ENCODE assay signal across 8 mouse cellular contexts in genomic region chr8:94913061-94913660, GRCm38 (mm10). TPM values are rescaled to one million over a fixed set of nuclear protein-coding genes. Genes with fewer than 3 reads are reported as not detected.
DNase-seq lines count a peak whose midpoint lies in the region; ATAC-seq lines count a peak whose summit lies in the region.

No protein-coding gene starts in this region.

- peaks cover 56% of the 10 kb centered on the region for H3K4me1 ChIP-seq in forebrain, embryonic 10.5 days
- H3K4me1 ChIP-seq in hindbrain, embryonic 12.5 days: peaks cover 49% of the 10 kb centered on the region

- peaks cover 63% of the 10 kb centered on the region for H3K27me3 ChIP-seq in forebrain, embryonic 10.5 days (ENCODE audit: poor library complexity, severe bottlenecking)
- peaks cover 48% of the 10 kb centered on the region for H3K27me3 ChIP-seq in hindbrain, embryonic 12.5 days

- H3K4me3 ChIP-seq in forebrain, embryonic 10.5 days: peak overlapping the region; percentile 61
- H3K4me3 ChIP-seq in hindbrain, embryonic 12.5 days: peak overlapping the region; percentile 44

- no peaks in the 10 kb centered on the region for H3K9me3 ChIP-seq in forebrain, embryonic 10.5 days
- H3K9me3 ChIP-seq in hindbrain, embryonic 12.5 days (replicated peaks): no peaks in the 10 kb centered on the region

- peak; percentile 72 for ATAC-seq in hindbrain, embryonic 12.5 days (ENCODE audit: low FRiP score)

- H3K36me3 ChIP-seq in forebrain, embryonic 10.5 days (replicated peaks): peaks cover 32% of the 10 kb centered on the region
- no peaks in the 10 kb centered on the region for H3K36me3 ChIP-seq in hindbrain, embryonic 12.5 days

- DNase-seq in B cell, adult 2 months: peak; percentile 21 to 29
- DNase-seq in WW6 (ENCODE audit: low read depth, low spot score) (peak; percentile 81), adipocyte (ENCODE audit: low spot score) (no peak)
- DNase-seq in forebrain, embryonic 10.5 days (ENCODE audit: extremely low spot score, low spot score): peak; percentile 80
- peak; percentile 15 to 65 for DNase-seq in left cerebral cortex, postnatal 10 days (ENCODE audit: extremely low spot score in 1 of 2, low spot score in 2 of 2)
- peak; percentile 71 for DNase-seq in lung, postnatal 25 days (ENCODE audit: low spot score)
- DNase-seq in right cerebral cortex, postnatal 14 days: peak; percentile 59

- 3% methylated on average over 77 of the region's 77 CpGs for WGBS in forebrain, embryonic 10.5 days
- 4% methylated on average over 77 of the region's 77 CpGs for WGBS in hindbrain, embryonic 12.5 days

- intact Hi-C loops in left cerebral cortex, postnatal 10 days (cut with DNase I): no loop called here

- peak overlapping the region; percentile 68 for H3K27ac ChIP-seq in forebrain, embryonic 10.5 days
- H3K27ac ChIP-seq in hindbrain, embryonic 12.5 days: no peak overlapping the region

- H3K4me2 ChIP-seq in hindbrain, embryonic 12.5 days (replicated peaks): peak overlapping the region; percentile 68

- peak overlapping the region; percentile 51 for H3K9ac ChIP-seq in hindbrain, embryonic 12.5 days

RNA-seq across cellular contexts. Expression of gene Ccdc102a, which starts 4.7 kb away (rescaled TPM):
- polyA plus RNA-seq in forebrain, embryonic 10.5 days (2016; fragmentation: Nextera tagmentation; extraction: Ambion mirVana): 11.9 and 13.5 TPM in 2 replicates
- 30.8 and 30.9 TPM in 2 replicates for polyA plus RNA-seq in hindbrain, embryonic 12.5 days (2016; fragmentation: Nextera tagmentation; extraction: Ambion mirVana)
- total RNA-seq in left cerebral cortex, postnatal 10 days (2021): 1 to 10 TPM; 2.6 to 3.3 TPM

RNA-seq across cellular contexts. Expression of gene Adgrg5, which starts 10.3 kb away (rescaled TPM):
- 0.43 and 0.62 TPM in 2 replicates for polyA plus RNA-seq in forebrain, embryonic 10.5 days (2016; fragmentation: Nextera tagmentation; extraction: Ambion mirVana)
- polyA plus RNA-seq in hindbrain, embryonic 12.5 days (2016; fragmentation: Nextera tagmentation; extraction: Ambion mirVana): 0.12 TPM in 1 of 2 replicates, not detected in the other
- total RNA-seq in left cerebral cortex, postnatal 10 days (2021): not detected

RNA-seq across cellular contexts. Expression of gene Dok4, which starts 37.0 kb away (rescaled TPM):
- polyA plus RNA-seq in forebrain, embryonic 10.5 days (2016; fragmentation: Nextera tagmentation; extraction: Ambion mirVana): 14.4 and 14.9 TPM in 2 replicates
- polyA plus RNA-seq in hindbrain, embryonic 12.5 days (2016; fragmentation: Nextera tagmentation; extraction: Ambion mirVana): 28.4 and 29.9 TPM in 2 replicates
- 10 to 100 TPM; 74.9 to 79.5 TPM for total RNA-seq in left cerebral cortex, postnatal 10 days (2021)

RNA-seq across cellular contexts. Expression of gene Polr2c, which starts 55.9 kb away (rescaled TPM):
- 176 and 179 TPM in 2 replicates for polyA plus RNA-seq in forebrain, embryonic 10.5 days (2016; fragmentation: Nextera tagmentation; extraction: Ambion mirVana)
- 120 and 129 TPM in 2 replicates for polyA plus RNA-seq in hindbrain, embryonic 12.5 days (2016; fragmentation: Nextera tagmentation; extraction: Ambion mirVana)
- 10 to 100 TPM; 50.9 to 55.1 TPM for total RNA-seq in left cerebral cortex, postnatal 10 days (2021)
